Mouse (Mus musculus): ENCODE measurements around the gene Praf2. TPM values are rescaled to one million over a fixed set of nuclear protein-coding genes. Genes with fewer than 3 reads are reported as not detected.

Praf2 gene
- total and polyA plus RNA-seq, 3 experiments: 6.1 to 15.8 (median 6.7) TPM

DNA sequence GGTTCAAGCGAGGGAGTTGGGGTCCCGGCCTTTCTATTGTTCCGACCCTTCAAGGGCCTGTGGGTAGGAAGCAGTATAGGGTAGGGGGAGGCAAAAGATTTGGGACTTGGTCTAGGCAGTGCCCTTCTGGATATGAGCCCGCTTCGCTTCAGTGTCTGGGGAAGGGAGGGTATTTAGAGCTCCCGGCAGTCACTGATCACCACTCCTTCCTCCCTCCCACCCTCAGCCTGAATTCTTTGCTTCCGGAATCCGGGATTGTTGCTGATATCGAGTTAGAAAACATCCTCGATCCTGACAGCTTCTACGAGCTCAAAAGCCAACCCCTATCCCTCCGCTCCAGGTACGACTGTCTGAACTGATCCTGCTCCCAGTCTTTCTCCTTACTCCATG is 37.0 kb downstream of the Praf2 start:
- Histone ChIP-seq H3K79me2 (replicated peaks; ENCODE audit: control insufficient read depth, insufficient read depth, low read length) (no peaks in the 10 kb centered on the region), H3K36me3 (ENCODE audit: control insufficient read depth, insufficient read depth, low read length) (peaks cover 5% of the 10 kb centered on the region), H3K4me3 (peak overlapping the region; percentile 19; the same call in 1 of the 2 replicates), H3K4me1 (ENCODE audit: control insufficient read depth, insufficient read depth, low read length) (peaks cover 1% of the 10 kb centered on the region), H3K27me3 (ENCODE audit: control insufficient read depth, insufficient read depth, low read length) (no peaks in the 10 kb centered on the region), H3K27ac (peak overlapping the region; percentile 53), H3K9ac (ENCODE audit: low read depth, low read length) (peak overlapping the region; percentile 7)
- peak; percentile 7 to 27 for DNase-seq
- 21% methylated on average over 13 of the region's 13 CpGs for WGBS
- no peak for TF ChIP-seq CTCF (IDR thresholded peaks at IDR 0.05)
- TF ChIP-seq EP300 (IDR thresholded peaks at IDR 0.05; ENCODE audit: insufficient read depth, low read depth, low read length): no peak
- no peak for TF ChIP-seq POLR2A (IDR thresholded peaks at IDR 0.05; ENCODE audit: insufficient read depth, low read depth, low read length)
- intact Hi-C loops (cut with DNase I): no loop called here

DNA sequence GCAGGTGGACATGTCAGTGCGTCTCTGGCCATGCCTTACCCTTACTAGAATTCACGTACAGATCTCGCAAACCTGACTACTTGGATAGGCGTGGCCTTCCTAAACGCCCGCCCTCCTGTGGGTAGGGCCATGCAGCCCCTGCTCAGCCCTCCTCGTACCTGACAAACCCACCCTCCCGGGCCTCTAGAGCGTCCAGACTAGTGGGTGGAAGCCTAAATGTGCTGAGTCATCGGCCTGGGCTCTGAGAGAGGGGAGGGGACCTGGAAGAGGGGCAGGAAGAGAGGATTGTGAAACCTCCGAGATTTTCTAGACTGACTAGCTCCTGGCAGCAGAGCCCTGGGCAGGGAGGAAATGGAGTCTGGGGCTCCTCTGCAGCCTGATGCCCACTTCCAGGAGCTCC is 37.5 kb downstream of the Praf2 start:
- H3K4me1 ChIP-seq (ENCODE audit: control insufficient read depth, insufficient read depth, low read length): peaks cover 1% of the 10 kb centered on the region
- peaks cover 5% of the 10 kb centered on the region for H3K36me3 ChIP-seq (ENCODE audit: control insufficient read depth, insufficient read depth, low read length)
- WGBS: 29% methylated on average over 11 of the region's 11 CpGs
- peak; percentile 63 to 72 for DNase-seq
- H3K79me2 ChIP-seq (replicated peaks; ENCODE audit: control insufficient read depth, insufficient read depth, low read length): no peaks in the 10 kb centered on the region
- H3K9ac ChIP-seq (ENCODE audit: low read depth, low read length): peak overlapping the region; percentile 7
- TF ChIP-seq EP300 (IDR thresholded peaks at IDR 0.05; ENCODE audit: insufficient read depth, low read depth, low read length): no peak
- TF ChIP-seq POLR2A (IDR thresholded peaks at IDR 0.05; ENCODE audit: insufficient read depth, low read depth, low read length): no peak
- no peak for TF ChIP-seq CTCF (IDR thresholded peaks at IDR 0.05)
- peak overlapping the region; percentile 53 for H3K27ac ChIP-seq
- H3K4me3 ChIP-seq: peak overlapping the region; percentile 19; the same call in 1 of the 2 replicates
- no peaks in the 10 kb centered on the region for H3K27me3 ChIP-seq (ENCODE audit: control insufficient read depth, insufficient read depth, low read length)
- intact Hi-C loops (cut with DNase I): no loop called here

DNA sequence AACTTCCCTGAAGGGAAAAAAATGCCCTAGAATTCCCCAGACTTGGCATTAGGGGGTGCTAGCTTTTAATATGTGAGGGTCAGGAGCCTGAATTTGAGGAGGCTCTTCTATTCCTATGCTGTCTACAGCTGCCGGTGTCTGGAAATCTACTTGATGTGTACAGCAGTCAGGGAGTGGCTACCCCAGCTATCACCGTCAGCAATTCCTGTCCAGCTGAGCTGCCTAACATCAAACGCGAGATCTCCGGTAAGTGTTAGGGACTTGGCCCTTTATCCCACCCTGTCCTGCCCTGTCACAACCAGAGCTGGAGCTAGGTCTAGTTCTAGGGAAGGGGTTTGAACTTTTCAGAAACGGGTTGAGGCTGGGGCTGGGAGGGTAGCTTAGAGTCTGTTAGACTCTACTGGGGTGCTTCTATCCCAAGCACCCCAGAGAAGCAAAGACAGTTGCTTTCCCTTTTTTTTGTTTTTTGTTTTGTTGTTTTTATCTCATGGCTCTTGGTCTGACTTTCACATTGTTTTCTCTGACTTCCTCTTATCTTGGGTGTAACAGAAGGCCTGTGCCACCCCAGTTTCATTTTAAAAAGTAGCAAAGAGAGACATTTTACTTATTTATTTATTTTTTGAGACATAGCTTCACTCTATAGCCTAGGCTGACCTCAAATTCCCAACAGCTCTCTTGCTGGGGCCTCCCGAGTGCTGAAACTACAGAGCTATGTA is 41.2 kb downstream of the Praf2 start:
- intact Hi-C loops (cut with DNase I): loop anchor here (10.0 kb wide), 1 partner anchor 345 kb away; no protein-coding TSS in a partner anchor
- WGBS: 70% methylated on average over 7 of the region's 7 CpGs

DNA sequence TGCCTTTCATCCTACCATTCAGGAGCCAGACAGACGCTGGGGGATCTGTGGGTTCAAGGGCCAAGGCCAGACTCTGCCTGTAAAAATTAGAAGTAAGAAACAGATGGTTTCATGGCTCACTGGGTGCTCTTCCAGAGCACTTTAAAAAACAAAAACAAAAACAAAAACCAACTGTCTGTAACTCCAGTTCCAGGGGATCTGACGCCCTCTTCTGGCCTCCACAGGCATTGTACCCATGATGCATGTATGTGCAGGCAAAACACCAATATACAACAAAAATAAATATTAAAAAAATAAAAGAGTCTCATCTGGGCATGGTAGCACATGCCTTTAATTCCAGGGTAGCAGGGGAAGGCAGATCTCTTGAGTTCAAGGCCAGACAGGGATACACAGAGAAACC is 44.5 kb downstream of the Praf2 start:
- intact Hi-C loops (cut with DNase I): loop anchor here (10.0 kb wide), 1 partner anchor 348 kb away; no protein-coding TSS in a partner anchor
- no peaks in the 10 kb centered on the region for H3K36me3 ChIP-seq (ENCODE audit: control insufficient read depth, insufficient read depth, low read length)
- WGBS: 54% methylated on average over 2 of the region's 2 CpGs
- H3K4me3 ChIP-seq: no peak overlapping the region
- H3K79me2 ChIP-seq (replicated peaks; ENCODE audit: control insufficient read depth, insufficient read depth, low read length): no peaks in the 10 kb centered on the region
- TF ChIP-seq CTCF (IDR thresholded peaks at IDR 0.05) (peak; percentile 62), POLR2A (IDR thresholded peaks at IDR 0.05; ENCODE audit: insufficient read depth, low read depth, low read length) (no peak), EP300 (IDR thresholded peaks at IDR 0.05; ENCODE audit: insufficient read depth, low read depth, low read length) (no peak)
- no peaks in the 10 kb centered on the region for H3K27me3 ChIP-seq (ENCODE audit: control insufficient read depth, insufficient read depth, low read length)
- no peaks in the 10 kb centered on the region; the same call in 1 of the 2 replicates for H3K4me1 ChIP-seq (ENCODE audit: control insufficient read depth, insufficient read depth, low read length)
- H3K9ac ChIP-seq (ENCODE audit: low read depth, low read length): no peak overlapping the region
- no peak overlapping the region for H3K27ac ChIP-seq
- no peak for DNase-seq

More for the DNA sequence above, 41.2 kb downstream of the Praf2 start:
- Histone ChIP-seq H3K4me1 (ENCODE audit: control insufficient read depth, insufficient read depth, low read length) (peaks cover 1% of the 10 kb centered on the region), H3K27me3 (ENCODE audit: control insufficient read depth, insufficient read depth, low read length) (no peaks in the 10 kb centered on the region), H3K79me2 (replicated peaks; ENCODE audit: control insufficient read depth, insufficient read depth, low read length) (no peaks in the 10 kb centered on the region), H3K9ac (ENCODE audit: low read depth, low read length) (no peak overlapping the region), H3K4me3 (no peak overlapping the region), H3K36me3 (ENCODE audit: control insufficient read depth, insufficient read depth, low read length) (peaks cover 5% of the 10 kb centered on the region), H3K27ac (no peak overlapping the region)
- TF ChIP-seq POLR2A (IDR thresholded peaks at IDR 0.05; ENCODE audit: insufficient read depth, low read depth, low read length) (no peak), EP300 (IDR thresholded peaks at IDR 0.05; ENCODE audit: insufficient read depth, low read depth, low read length) (no peak)
- no peak for DNase-seq

DNA sequence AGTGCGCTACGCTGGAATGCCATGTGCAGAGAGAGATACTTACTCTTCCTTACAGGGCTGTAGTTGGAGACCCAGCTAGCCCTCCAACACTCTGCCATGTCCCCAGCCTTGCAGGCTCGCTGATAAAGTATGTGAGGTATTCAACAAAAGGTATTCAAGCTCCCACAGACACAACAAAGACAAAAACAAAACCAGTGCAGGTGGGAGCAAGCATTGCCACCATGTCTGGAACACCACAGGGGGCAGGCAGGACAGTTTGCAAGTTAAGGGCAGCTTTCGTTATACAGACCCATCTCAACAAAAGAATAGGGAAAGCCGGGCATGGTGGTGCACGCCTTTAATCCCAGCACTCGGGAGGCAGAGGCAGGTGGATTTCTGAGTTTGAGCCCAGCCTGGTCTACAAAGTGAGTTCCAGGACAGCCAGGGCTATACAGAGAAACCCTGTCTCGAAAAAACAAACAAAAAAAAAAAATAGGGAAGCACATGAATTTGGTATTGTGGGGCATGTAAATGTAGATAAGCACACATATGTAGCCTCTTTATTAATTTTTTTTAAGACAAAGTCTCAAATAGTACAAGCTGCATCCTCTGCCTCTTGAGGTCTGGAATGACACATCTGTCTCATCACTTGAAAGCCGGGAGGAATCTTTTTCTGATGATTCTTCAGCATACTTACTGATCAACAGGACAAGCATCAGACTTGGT is 47.4 kb downstream of the Praf2 start:
- Histone ChIP-seq H3K9ac (ENCODE audit: low read depth, low read length) (no peak overlapping the region), H3K4me3 (no peak overlapping the region), H3K79me2 (replicated peaks; ENCODE audit: control insufficient read depth, insufficient read depth, low read length) (no peaks in the 10 kb centered on the region), H3K4me1 (ENCODE audit: control insufficient read depth, insufficient read depth, low read length) (no peaks in the 10 kb centered on the region; the same call in 1 of the 2 replicates), H3K36me3 (ENCODE audit: control insufficient read depth, insufficient read depth, low read length) (no peaks in the 10 kb centered on the region), H3K27me3 (ENCODE audit: control insufficient read depth, insufficient read depth, low read length) (no peaks in the 10 kb centered on the region), H3K27ac (no peak overlapping the region)
- no peak for DNase-seq
- WGBS: 63% methylated on average over 9 of the region's 9 CpGs
- intact Hi-C loops (cut with DNase I): loop anchor here (1.0 to 10.0 kb wide), 3 partner anchors 22 to 351 kb away; no protein-coding TSS in a partner anchor
- no peak for TF ChIP-seq POLR2A (IDR thresholded peaks at IDR 0.05; ENCODE audit: insufficient read depth, low read depth, low read length)
- TF ChIP-seq EP300 (IDR thresholded peaks at IDR 0.05; ENCODE audit: insufficient read depth, low read depth, low read length): no peak
- TF ChIP-seq CTCF (IDR thresholded peaks at IDR 0.05): no peak

Measured in heart, adult 2 months (tissue).